Mouse (Mus musculus): Measurements from ENCODE around the gene Exoc6b.

Exoc6b gene

GRCm38 (mm10) chr6:84742227-84742626 is 327.1 kb downstream of the Exoc6b start:
- DNase-seq (ENCODE audit: low read depth in 1 of 2, low spot score in 2 of 2), result no peak

- DNase-seq (ENCODE audit: low read depth in 1 of 2, low spot score in 2 of 2), result peak in 1 of 2 experiments; percentile 16
Measured at GRCm38 (mm10) chr6:84736942-84737341, 332.4 kb downstream of the Exoc6b start.

- DNase-seq (ENCODE audit: low read depth in 1 of 2, low spot score in 2 of 2), result no peak
Measured at GRCm38 (mm10) chr6:84726876-84727275, 342.4 kb downstream of the Exoc6b start.

DNA sequence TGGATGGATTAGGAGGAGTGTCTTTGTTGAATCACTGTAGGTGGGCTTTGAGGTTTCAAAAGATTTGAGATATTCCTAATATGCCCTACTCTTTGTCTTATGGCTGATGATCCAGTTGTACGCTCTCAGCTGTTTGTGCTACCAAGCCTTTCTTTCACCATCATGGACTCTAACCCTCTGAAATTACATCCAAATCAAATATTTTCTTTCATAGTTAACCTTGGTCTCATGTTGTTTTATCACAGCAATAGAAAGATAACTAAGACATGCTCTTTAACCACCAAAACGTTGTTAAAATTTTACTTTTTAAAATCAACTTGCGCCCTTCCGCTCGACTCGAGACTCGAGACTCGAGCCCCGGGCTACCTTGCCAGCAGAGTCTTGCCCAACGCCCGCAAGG is 356.1 kb downstream of the Exoc6b start:
- DNase-seq (ENCODE audit: low read depth in 1 of 2, low spot score in 2 of 2), result no peak

- DNase-seq (ENCODE audit: low read depth in 1 of 2, low spot score in 2 of 2), result no peak
Measured at GRCm38 (mm10) chr6:84710831-84711230, 358.5 kb downstream of the Exoc6b start.

GRCm38 (mm10) chr6:84708631-84709030 is 360.7 kb downstream of the Exoc6b start:
- no peak for DNase-seq (ENCODE audit: low read depth in 1 of 2, low spot score in 2 of 2)

- no peak for DNase-seq (ENCODE audit: low read depth in 1 of 2, low spot score in 2 of 2)
Measured at GRCm38 (mm10) chr6:84699579-84699978, 369.7 kb downstream of the Exoc6b start.

DNA sequence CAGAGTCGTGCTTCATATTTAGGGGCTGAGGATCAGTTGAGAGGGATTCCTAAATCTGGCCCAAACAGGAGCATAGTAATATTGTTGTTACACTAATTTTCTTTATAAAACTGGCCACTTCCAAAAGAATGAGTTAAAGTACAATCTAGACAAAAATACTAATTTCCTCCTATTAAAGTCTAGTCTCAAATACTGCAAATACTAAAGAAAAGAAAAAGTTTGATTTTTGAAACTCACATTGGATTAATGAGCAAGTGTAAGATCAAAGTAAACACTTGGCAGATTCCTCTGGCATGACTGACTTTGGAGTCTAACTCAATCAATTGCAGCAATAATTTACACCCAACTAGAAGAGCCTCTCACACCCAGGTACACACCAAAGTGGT is 371.0 kb downstream of the Exoc6b start:
- DNase-seq (ENCODE audit: low read depth in 1 of 2, low spot score in 2 of 2), result no peak

GRCm38 (mm10) chr6:84697474-84698287 is 371.6 kb downstream of the Exoc6b start:
- DNase-seq (ENCODE audit: low read depth in 1 of 2, low spot score in 2 of 2), result no peak

GRCm38 (mm10) chr6:84693844-84694243 is 375.5 kb downstream of the Exoc6b start:
- no peak for DNase-seq (ENCODE audit: low read depth in 1 of 2, low spot score in 2 of 2)

- DNase-seq (ENCODE audit: low read depth in 1 of 2, low spot score in 2 of 2), result no peak
Measured at GRCm38 (mm10) chr6:84693204-84693603, 376.1 kb downstream of the Exoc6b start.

- no peak for DNase-seq (ENCODE audit: low read depth in 1 of 2, low spot score in 2 of 2)
Measured at GRCm38 (mm10) chr6:84691907-84692306, 377.4 kb downstream of the Exoc6b start.

DNA sequence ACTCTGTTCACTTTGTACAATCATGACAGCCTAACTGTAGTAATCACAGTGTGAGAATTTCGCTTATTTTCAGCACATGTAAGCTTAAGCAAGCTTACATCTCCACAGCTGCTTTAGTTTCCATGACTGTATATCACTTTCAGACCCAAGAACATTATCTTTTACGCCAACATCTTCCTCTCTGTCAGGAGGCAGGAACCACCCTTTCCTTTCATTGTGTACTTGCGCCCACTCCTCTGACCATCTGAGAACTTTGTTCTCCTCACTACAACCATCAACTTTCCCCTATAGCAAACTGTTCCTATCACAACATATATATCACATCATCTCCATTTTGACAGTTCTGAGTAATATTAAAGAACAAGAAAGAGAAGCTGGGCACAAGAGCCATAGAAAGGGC is 391.5 kb downstream of the Exoc6b start:
- no peak for DNase-seq (ENCODE audit: low read depth in 1 of 2, low spot score in 2 of 2)

GRCm38 (mm10) chr6:84674936-84675335 is 394.4 kb downstream of the Exoc6b start:
- no peak for DNase-seq (ENCODE audit: low read depth in 1 of 2, low spot score in 2 of 2)

GRCm38 (mm10) chr6:84674136-84674535 is 395.2 kb downstream of the Exoc6b start:
- DNase-seq (ENCODE audit: low read depth in 1 of 2, low spot score in 2 of 2), result no peak

- DNase-seq (ENCODE audit: low read depth in 1 of 2, low spot score in 2 of 2), result no peak
Measured at GRCm38 (mm10) chr6:84661451-84662112, 407.7 kb downstream of the Exoc6b start.

GRCm38 (mm10) chr6:84660982-84661381 is 408.3 kb downstream of the Exoc6b start:
- DNase-seq (ENCODE audit: low read depth in 1 of 2, low spot score in 2 of 2), result no peak

- DNase-seq (ENCODE audit: low read depth in 1 of 2, low spot score in 2 of 2), result no peak
Measured at GRCm38 (mm10) chr6:84657091-84657490, 412.2 kb downstream of the Exoc6b start.

GRCm38 (mm10) chr6:84656680-84657079 is 412.6 kb downstream of the Exoc6b start:
- no peak for DNase-seq (ENCODE audit: low read depth in 1 of 2, low spot score in 2 of 2)

GRCm38 (mm10) chr6:84651902-84652301 is 417.4 kb downstream of the Exoc6b start:
- DNase-seq (ENCODE audit: low read depth in 1 of 2, low spot score in 2 of 2), result no peak

DNA sequence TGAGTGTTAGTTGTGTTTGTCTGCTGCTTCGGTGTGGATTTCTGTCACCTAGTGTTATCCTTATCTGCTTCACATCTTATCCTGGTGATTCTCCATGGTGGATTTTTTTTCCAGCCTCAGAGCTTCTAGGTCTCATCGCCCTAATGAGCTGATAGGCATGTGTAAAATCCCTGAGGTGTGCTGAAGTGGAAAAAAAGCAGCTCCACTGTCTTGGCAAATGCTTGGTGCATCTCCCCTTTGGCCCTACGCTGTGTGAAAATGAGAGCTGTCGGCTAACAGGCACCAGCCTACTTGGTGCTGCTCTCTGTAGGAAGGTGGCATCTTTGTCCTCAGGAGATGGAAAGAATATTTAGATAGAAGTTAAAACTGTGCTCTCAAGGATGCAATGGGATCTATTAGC is 422.1 kb downstream of the Exoc6b start:
- no peak for DNase-seq (ENCODE audit: low read depth in 1 of 2, low spot score in 2 of 2)

DNA sequence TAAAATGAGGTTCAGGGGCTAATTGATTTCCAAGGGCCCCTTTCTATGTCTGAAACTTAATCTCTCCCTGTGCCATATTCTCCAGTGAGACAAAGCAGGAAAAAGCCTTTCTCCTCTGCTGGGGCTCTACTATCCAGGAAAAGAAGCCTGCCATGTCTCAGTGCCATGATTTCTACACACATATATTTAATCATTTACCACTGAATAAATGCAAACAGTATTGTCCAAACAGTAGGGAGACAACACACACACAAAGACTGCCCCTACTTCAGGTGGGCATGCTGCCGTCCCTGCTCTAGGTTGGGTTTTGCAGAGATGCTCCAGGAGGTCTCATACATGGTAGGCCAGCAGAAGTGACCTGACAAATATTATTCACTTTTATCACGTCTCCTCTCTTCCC is 422.6 kb downstream of the Exoc6b start:
- no peak for DNase-seq (ENCODE audit: low read depth in 1 of 2, low spot score in 2 of 2)

DNA sequence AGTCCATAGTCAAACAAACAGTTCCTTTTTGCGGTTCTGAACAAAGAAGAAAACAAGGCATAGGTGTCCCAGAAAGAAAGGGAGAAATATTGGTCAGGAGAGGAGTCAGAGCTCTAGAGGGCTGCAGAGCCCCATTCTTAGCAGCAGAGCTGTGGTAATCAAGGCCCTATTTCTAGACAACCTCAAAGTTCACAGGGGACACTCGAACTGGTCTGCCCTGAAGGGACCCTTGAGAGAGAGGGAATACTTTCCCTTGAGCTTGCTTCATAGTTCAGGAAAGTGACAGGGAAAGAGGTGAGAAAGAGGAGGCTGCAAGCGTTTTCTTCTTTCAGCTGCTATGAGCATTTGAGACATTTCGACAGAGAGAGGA is 428.3 kb downstream of the Exoc6b start:
- no peak for DNase-seq (ENCODE audit: low read depth in 1 of 2, low spot score in 2 of 2)

Data from monocyte, adult 2 months (primary cell).